Mouse (Mus musculus) heart, adult 2 months (tissue): ENCODE data around the gene AC124502.3.

Experiments
- CTCF ChIP-seq: fragments of 200-600 bp; IDR thresholded peaks from 2 replicates; pipeline ENCODE4 v1.8.1; 2022; ENCODE audit warnings: antibody characterized with exemption, mild to moderate bottlenecking, moderate library complexity
- EP300 ChIP-seq: fragments of 200-500 bp; IDR thresholded peaks from 2 replicates; pipeline ENCODE4 v1.6.1; 2011; ENCODE audit warnings: low read depth, low read length, control low read depth; ENCODE audit not compliant: insufficient read depth
- POLR2A ChIP-seq: fragments of 200-500 bp; IDR thresholded peaks from 2 replicates; pipeline ENCODE4 v1.6.1; 2011; ENCODE audit warnings: mild to moderate bottlenecking, low read depth, low read length, control low read depth; ENCODE audit not compliant: insufficient read depth

GRCm38 (mm10) chr19:5062446-5062845 lies 23.8 kb downstream of the AC124502.3 start:
- TF ChIP-seq CTCF (no peak), EP300 (no peak), POLR2A (no peak)
